Mouse (Mus musculus): ENCODE data around the gene Slco3a1. TPM values are rescaled to one million over a fixed set of nuclear protein-coding genes. Genes with fewer than 3 reads are reported as not detected.

Slco3a1 gene
- polyA plus RNA-seq, 1 experiment from 2014 or later, result 7.0 TPM

GRCm38 (mm10) chr7:74437534-74437933 is 117.0 kb downstream of the Slco3a1 start:
- Histone ChIP-seq H3K4me1 (no peaks in the 10 kb centered on the region), H3K27ac (replicated peaks) (no peak overlapping the region), H3K9me3 (replicated peaks) (no peaks in the 10 kb centered on the region), H3K36me3 (no peaks in the 10 kb centered on the region), H3K27me3 (ENCODE audit: low read depth, poor library complexity, severe bottlenecking) (no peaks in the 10 kb centered on the region), H3K4me3 (no peak overlapping the region)
- 33% methylated on average over 1 of the region's 1 CpGs for WGBS
- DNase-seq (ENCODE audit: low spot score), result no peak

- Histone ChIP-seq H3K27me3 (ENCODE audit: low read depth, poor library complexity, severe bottlenecking) (no peaks in the 10 kb centered on the region), H3K4me1 (no peaks in the 10 kb centered on the region), H3K4me3 (no peak overlapping the region), H3K36me3 (no peaks in the 10 kb centered on the region), H3K27ac (replicated peaks) (no peak overlapping the region), H3K9me3 (replicated peaks) (no peaks in the 10 kb centered on the region)
- no peak for DNase-seq (ENCODE audit: low spot score)
- WGBS, result 100% methylated on average over 2 of the region's 2 CpGs
Measured at GRCm38 (mm10) chr7:74436642-74437041, 117.9 kb downstream of the Slco3a1 start.

- H3K27ac ChIP-seq (replicated peaks), result no peak overlapping the region
- no peak for DNase-seq (ENCODE audit: low spot score)
- H3K27me3 ChIP-seq (ENCODE audit: low read depth, poor library complexity, severe bottlenecking), result no peaks in the 10 kb centered on the region
- WGBS, result 86% methylated on average over 2 of the region's 2 CpGs
- H3K9me3 ChIP-seq (replicated peaks), result no peaks in the 10 kb centered on the region
- H3K4me1 ChIP-seq, result no peaks in the 10 kb centered on the region
- H3K4me3 ChIP-seq, result no peak overlapping the region
- H3K36me3 ChIP-seq, result no peaks in the 10 kb centered on the region
Measured at GRCm38 (mm10) chr7:74432950-74433349, 121.6 kb downstream of the Slco3a1 start.

GRCm38 (mm10) chr7:74429252-74429651 is 125.3 kb downstream of the Slco3a1 start:
- DNase-seq (ENCODE audit: low spot score), result no peak
- H3K4me3 ChIP-seq, result no peak overlapping the region
- 94% methylated on average over 3 of the region's 3 CpGs for WGBS
- H3K27me3 ChIP-seq (ENCODE audit: low read depth, poor library complexity, severe bottlenecking), result no peaks in the 10 kb centered on the region
- no peak overlapping the region for H3K27ac ChIP-seq (replicated peaks)
- no peaks in the 10 kb centered on the region for H3K9me3 ChIP-seq (replicated peaks)
- no peaks in the 10 kb centered on the region for H3K36me3 ChIP-seq
- no peaks in the 10 kb centered on the region for H3K4me1 ChIP-seq

GRCm38 (mm10) chr7:74427135-74427534 is 127.4 kb downstream of the Slco3a1 start:
- Histone ChIP-seq H3K27me3 (ENCODE audit: low read depth, poor library complexity, severe bottlenecking) (no peaks in the 10 kb centered on the region), H3K4me1 (peaks cover 3% of the 10 kb centered on the region), H3K36me3 (no peaks in the 10 kb centered on the region), H3K9me3 (replicated peaks) (no peaks in the 10 kb centered on the region), H3K4me3 (no peak overlapping the region), H3K27ac (replicated peaks) (no peak overlapping the region)
- 88% methylated on average over 1 of the region's 1 CpGs for WGBS
- DNase-seq (ENCODE audit: low spot score), result no peak

- peaks cover 15% of the 10 kb centered on the region for H3K4me1 ChIP-seq
- no peaks in the 10 kb centered on the region for H3K9me3 ChIP-seq (replicated peaks)
- H3K27me3 ChIP-seq (ENCODE audit: low read depth, poor library complexity, severe bottlenecking), result no peaks in the 10 kb centered on the region
- no peaks in the 10 kb centered on the region for H3K36me3 ChIP-seq
- WGBS, result 87% methylated on average over 1 of the region's 1 CpGs
- no peak overlapping the region for H3K27ac ChIP-seq (replicated peaks)
- H3K4me3 ChIP-seq, result no peak overlapping the region
- no peak for DNase-seq (ENCODE audit: low spot score)
Measured at GRCm38 (mm10) chr7:74425941-74426340, 128.6 kb downstream of the Slco3a1 start.

- H3K9me3 ChIP-seq (replicated peaks), result no peaks in the 10 kb centered on the region
- WGBS, result 75% methylated on average over 9 of the region's 9 CpGs
- H3K27me3 ChIP-seq (ENCODE audit: low read depth, poor library complexity, severe bottlenecking), result no peaks in the 10 kb centered on the region
- no peaks in the 10 kb centered on the region for H3K36me3 ChIP-seq
- H3K4me3 ChIP-seq, result no peak overlapping the region
- no peak overlapping the region for H3K27ac ChIP-seq (replicated peaks)
- H3K4me1 ChIP-seq, result peaks cover 15% of the 10 kb centered on the region
- DNase-seq (ENCODE audit: low spot score), result no peak
Measured at GRCm38 (mm10) chr7:74423928-74424850, 130.4 kb downstream of the Slco3a1 start.

GRCm38 (mm10) chr7:74423316-74423715 is 131.3 kb downstream of the Slco3a1 start:
- no peaks in the 10 kb centered on the region for H3K9me3 ChIP-seq (replicated peaks)
- no peak overlapping the region for H3K4me3 ChIP-seq
- H3K4me1 ChIP-seq, result peaks cover 15% of the 10 kb centered on the region
- no peaks in the 10 kb centered on the region for H3K36me3 ChIP-seq
- 72% methylated on average over 3 of the region's 3 CpGs for WGBS
- no peak overlapping the region for H3K27ac ChIP-seq (replicated peaks)
- DNase-seq (ENCODE audit: low spot score), result no peak
- H3K27me3 ChIP-seq (ENCODE audit: low read depth, poor library complexity, severe bottlenecking), result no peaks in the 10 kb centered on the region

- WGBS, result 91% methylated on average over 2 of the region's 2 CpGs
Measured at GRCm38 (mm10) chr7:74422731-74423130, 131.8 kb downstream of the Slco3a1 start.

GRCm38 (mm10) chr7:74422002-74422401 is 132.6 kb downstream of the Slco3a1 start:
- Histone ChIP-seq H3K27me3 (ENCODE audit: low read depth, poor library complexity, severe bottlenecking) (no peaks in the 10 kb centered on the region), H3K4me1 (peaks cover 15% of the 10 kb centered on the region), H3K4me3 (no peak overlapping the region), H3K36me3 (no peaks in the 10 kb centered on the region), H3K27ac (replicated peaks) (no peak overlapping the region), H3K9me3 (replicated peaks) (no peaks in the 10 kb centered on the region)
- WGBS, result 84% methylated on average over 13 of the region's 13 CpGs
- no peak for DNase-seq (ENCODE audit: low spot score)

More at GRCm38 (mm10) chr7:74422731-74423130, 131.8 kb downstream of the Slco3a1 start:
- no peaks in the 10 kb centered on the region for H3K36me3 ChIP-seq
- H3K9me3 ChIP-seq (replicated peaks), result no peaks in the 10 kb centered on the region
- no peak overlapping the region for H3K4me3 ChIP-seq
- no peaks in the 10 kb centered on the region for H3K27me3 ChIP-seq (ENCODE audit: low read depth, poor library complexity, severe bottlenecking)
- H3K27ac ChIP-seq (replicated peaks), result no peak overlapping the region
- DNase-seq (ENCODE audit: low spot score), result no peak
- peaks cover 15% of the 10 kb centered on the region for H3K4me1 ChIP-seq

DNA sequence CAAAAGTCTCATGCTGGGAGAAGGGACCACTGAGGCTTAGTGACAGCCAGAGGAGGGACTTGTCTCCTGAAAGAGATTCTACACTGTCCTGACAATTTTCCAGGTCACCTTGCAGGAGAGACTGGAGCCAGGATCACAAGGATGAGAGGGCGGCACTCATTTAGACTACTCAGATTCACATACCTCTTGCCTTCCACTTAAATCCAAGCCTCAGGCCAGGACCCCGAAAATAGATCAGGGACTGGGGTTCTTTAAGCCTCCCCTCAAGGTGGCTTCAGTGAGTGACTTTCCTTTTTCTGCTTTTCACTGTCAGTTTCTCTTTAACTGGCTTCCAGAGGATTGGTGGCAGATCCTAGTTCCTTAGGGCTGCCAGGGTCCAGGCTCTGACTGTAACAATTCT is 133.0 kb downstream of the Slco3a1 start:
- H3K4me3 ChIP-seq, result no peak overlapping the region
- H3K36me3 ChIP-seq, result no peaks in the 10 kb centered on the region
- no peak for DNase-seq (ENCODE audit: low spot score)
- WGBS, result 65% methylated on average over 2 of the region's 2 CpGs
- H3K27ac ChIP-seq (replicated peaks), result no peak overlapping the region
- no peaks in the 10 kb centered on the region for H3K27me3 ChIP-seq (ENCODE audit: low read depth, poor library complexity, severe bottlenecking)
- peaks cover 15% of the 10 kb centered on the region for H3K4me1 ChIP-seq
- H3K9me3 ChIP-seq (replicated peaks), result no peaks in the 10 kb centered on the region

DNA sequence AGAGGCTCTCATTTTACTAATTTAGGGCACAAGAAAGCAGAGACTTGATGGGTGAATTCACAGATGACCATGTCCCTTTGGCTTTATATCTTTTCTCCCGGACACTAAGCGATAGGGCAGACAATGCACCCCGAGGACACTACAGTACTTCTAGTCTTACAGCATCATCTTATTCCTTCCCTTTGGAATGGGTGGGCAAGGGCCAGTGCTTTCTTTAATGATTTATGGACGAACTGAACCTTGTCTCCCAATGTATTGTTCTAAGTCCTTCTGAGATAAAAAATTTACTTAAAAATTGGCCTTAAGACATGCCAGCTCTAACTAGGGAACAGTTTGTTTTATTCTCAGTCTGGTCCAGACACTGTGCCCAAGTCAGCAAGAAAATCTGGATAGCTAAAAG is 134.9 kb downstream of the Slco3a1 start:
- Histone ChIP-seq H3K27ac (replicated peaks) (no peak overlapping the region), H3K9me3 (replicated peaks) (no peaks in the 10 kb centered on the region), H3K4me3 (no peak overlapping the region), H3K4me1 (peaks cover 15% of the 10 kb centered on the region), H3K36me3 (no peaks in the 10 kb centered on the region), H3K27me3 (ENCODE audit: low read depth, poor library complexity, severe bottlenecking) (no peaks in the 10 kb centered on the region)
- WGBS, result 88% methylated on average over 4 of the region's 4 CpGs
- no peak for DNase-seq (ENCODE audit: low spot score)

- H3K4me1 ChIP-seq, result peaks cover 16% of the 10 kb centered on the region
- no peak overlapping the region for H3K27ac ChIP-seq (replicated peaks)
- DNase-seq (ENCODE audit: low spot score), result no peak
- no peaks in the 10 kb centered on the region for H3K36me3 ChIP-seq
- no peaks in the 10 kb centered on the region for H3K9me3 ChIP-seq (replicated peaks)
- H3K4me3 ChIP-seq, result no peak overlapping the region
- 92% methylated on average over 6 of the region's 6 CpGs for WGBS
- H3K27me3 ChIP-seq (ENCODE audit: low read depth, poor library complexity, severe bottlenecking), result no peaks in the 10 kb centered on the region
Measured at GRCm38 (mm10) chr7:74417009-74417408, 137.6 kb downstream of the Slco3a1 start.

Data from midbrain, embryonic 10.5 days (tissue).